9 mouse cellular contexts compared by ENCODE assay signal in the genomic region with DNA sequence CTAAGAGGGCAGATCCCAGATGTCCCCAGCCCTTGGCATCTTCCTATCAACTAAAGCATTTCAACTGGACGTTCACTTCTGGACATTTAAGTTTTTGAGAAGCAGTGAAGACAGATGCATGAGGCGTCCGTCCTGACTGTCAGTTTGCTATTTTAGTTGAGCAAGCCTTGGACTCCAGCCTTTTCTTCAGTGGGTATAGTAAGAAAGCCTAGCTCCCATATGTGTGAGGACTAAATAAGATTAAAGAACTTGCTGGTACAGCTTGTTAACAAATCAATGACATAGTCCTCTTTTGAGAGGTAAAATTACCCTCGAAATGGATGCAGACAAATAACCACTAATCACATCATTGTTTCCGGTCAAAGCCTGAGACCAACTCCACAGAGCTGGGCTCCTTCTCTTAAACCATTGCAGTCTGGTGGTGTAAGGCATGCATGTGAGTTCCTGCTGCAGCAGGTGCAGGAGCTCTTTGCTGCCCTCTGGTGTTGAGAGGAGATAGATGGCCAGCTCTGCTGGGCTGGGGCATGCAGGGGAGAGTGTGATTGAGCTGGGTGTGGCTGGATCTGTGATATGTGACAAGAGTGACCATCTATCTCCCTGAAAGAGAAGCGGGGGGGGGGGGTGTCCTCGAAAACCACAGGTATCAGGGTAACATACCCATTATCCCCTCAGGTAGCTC. TPM values are rescaled to one million over a fixed set of nuclear protein-coding genes. Genes with fewer than 3 reads are reported as not detected.
A peak's percentile ranks its signal among the peaks of the same experiment; 100 is the strongest.
DNase-seq lines count a peak whose midpoint lies in the region; ATAC-seq and TF ChIP-seq lines count a peak whose summit lies in the region.
"Had no signal": no experiment of that assay in that cellular context is flagged by ENCODE, and none has a peak within 500 bp of the region (broad histone marks: within the 10 kb centered on the region; RNA-seq: fewer than 3 reads in every experiment).

No protein-coding gene starts in this region.

- 38% methylated on average over 7 of the region's 7 CpGs for WGBS in forebrain, postnatal 0 days
- WGBS in lung, embryonic 15.5 days: 43% methylated on average over 7 of the region's 7 CpGs

- no peak for TF ChIP-seq EP300 in MEL (IDR thresholded peaks at IDR 0.05; ENCODE audit: low read depth in 1 of 2, low read length in 2 of 2)

- H3K4me2 ChIP-seq in forebrain, postnatal 0 days (ENCODE audit: low read depth): no peak overlapping the region
- no peak overlapping the region for H3K4me2 ChIP-seq in lung, embryonic 15.5 days

- TF ChIP-seq CTCF in MEL (IDR thresholded peaks at IDR 0.05 in 2 of 3, conservative IDR thresholded peaks at IDR 0.05 in 1 of 3; ENCODE audit: control insufficient read depth in 1 of 3, insufficient read depth in 1 of 3, low read depth in 2 of 3, low read length in 3 of 3, poor library complexity in 1 of 3, severe bottlenecking in 1 of 3): peak; percentile 76 to 89 (median 76)
- TF ChIP-seq CTCF in forebrain, postnatal 0 days (IDR thresholded peaks at IDR 0.05; ENCODE audit: low read depth): peak; percentile 79

- no peaks in the 10 kb centered on the region for H3K79me2 ChIP-seq in MEL (ENCODE audit: control insufficient read depth, insufficient read depth, low read length, poor library complexity)

- H3K36me3 ChIP-seq in MEL (ENCODE audit: control insufficient read depth in 1 of 2, insufficient read depth in 2 of 2, low read length in 2 of 2): peaks cover 0 to 2% of the 10 kb centered on the region in 2 experiments; a peak in 2 of 4 replicates
- no peaks in the 10 kb centered on the region for H3K36me3 ChIP-seq in forebrain, postnatal 0 days (ENCODE audit: insufficient read depth)
- H3K36me3 ChIP-seq in lung, embryonic 15.5 days: no peaks in the 10 kb centered on the region

- DNase-seq in MEL (ENCODE audit: low read depth, low spot score): peak; percentile 77
- peak; percentile 74 to 79 for DNase-seq in cerebellum, adult 18-20 months
- peak; percentile 69 for DNase-seq in forebrain, postnatal 0 days
- DNase-seq in layer of hippocampus, adult 8-10 months (ENCODE audit: low spot score in 2 of 2): peak; percentile 12 to 59
- peak; percentile 65 for DNase-seq in ovary, postnatal 14 days (ENCODE audit: low spot score)
- DNase-seq in thymus, postnatal 0 days (ENCODE audit: low spot score): peak; percentile 76

- no peak overlapping the region for H3K27ac ChIP-seq in MEL (ENCODE audit: control insufficient read depth, low read depth, low read length)
- H3K27ac ChIP-seq in forebrain, postnatal 0 days (ENCODE audit: low read depth, low read length): no peak overlapping the region
- no peak overlapping the region for H3K27ac ChIP-seq in lung, embryonic 15.5 days

- H3K9me3 ChIP-seq in MEL (replicated peaks; ENCODE audit: insufficient read depth, low read length): no peaks in the 10 kb centered on the region
- H3K9me3 ChIP-seq in forebrain, postnatal 0 days (ENCODE audit: low read length): no peaks in the 10 kb centered on the region
- H3K9me3 ChIP-seq in lung, embryonic 15.5 days: no peaks in the 10 kb centered on the region
- H3K9me3 ChIP-seq: megakaryocyte, embryonic 14.5 days had no signal

- no peak overlapping the region for H3K9ac ChIP-seq in MEL (ENCODE audit: control insufficient read depth, low read depth, low read length, poor library complexity, severe bottlenecking)
- H3K9ac ChIP-seq in forebrain, postnatal 0 days: no peak overlapping the region
- no peak overlapping the region for H3K9ac ChIP-seq in lung, embryonic 15.5 days

- H3K4me3 ChIP-seq in MEL (ENCODE audit: control insufficient read depth in 1 of 2, insufficient read depth in 1 of 2, low read depth in 2 of 2, low read length in 2 of 2): no peak overlapping the region
- no peak overlapping the region for H3K4me3 ChIP-seq in forebrain, postnatal 0 days (ENCODE audit: low read depth, low read length)
- H3K4me3 ChIP-seq in lung, embryonic 15.5 days: no peak overlapping the region

- TF ChIP-seq RAD21 in MEL (IDR thresholded peaks at IDR 0.05; ENCODE audit: low read depth, low read length): peak; percentile 49

- H3K4me1 ChIP-seq in MEL (ENCODE audit: control insufficient read depth in 1 of 2, insufficient read depth in 2 of 2, low read length in 2 of 2): no peaks in the 10 kb centered on the region
- no peaks in the 10 kb centered on the region for H3K4me1 ChIP-seq in forebrain, postnatal 0 days (ENCODE audit: insufficient read depth)
- H3K4me1 ChIP-seq in lung, embryonic 15.5 days: no peaks in the 10 kb centered on the region

- no peak for TF ChIP-seq POLR2A in MEL (IDR thresholded peaks at IDR 0.05; ENCODE audit: control insufficient read depth in 1 of 2, insufficient read depth in 1 of 2, low read depth in 1 of 2, low read length in 2 of 2, poor library complexity in 1 of 2)

- no peaks in the 10 kb centered on the region for H3K27me3 ChIP-seq in MEL (ENCODE audit: control insufficient read depth in 1 of 2, insufficient read depth in 2 of 2, low read length in 2 of 2)
- no peaks in the 10 kb centered on the region for H3K27me3 ChIP-seq in forebrain, postnatal 0 days (ENCODE audit: insufficient read depth, low read length)
- H3K27me3 ChIP-seq in lung, embryonic 15.5 days: no peaks in the 10 kb centered on the region
- H3K27me3 ChIP-seq: megakaryocyte, embryonic 14.5 days had no signal

- ATAC-seq in forebrain, postnatal 0 days: peak; percentile 86
- peak; percentile 99 to 100 for ATAC-seq in hematopoietic stem cell, adult 5-6 weeks (replicated peaks in 1 of 2; ENCODE audit: insufficient read depth in 1 of 2, low FRiP score in 2 of 2, low TSS enrichment in 1 of 2, low read depth in 1 of 2, poor library complexity in 2 of 2, severe bottlenecking in 2 of 2)
- peak; percentile 81 for ATAC-seq in lung, embryonic 15.5 days (ENCODE audit: borderline replicate concordance, extremely low read depth, low FRiP score, low TSS enrichment)

TF ChIP-seq in MEL, 35 proteins besides CTCF, POLR2A, EP300 and RAD21:
- TF ChIP-seq BHLHE40 (IDR thresholded peaks at IDR 0.05; ENCODE audit: borderline replicate concordance, low read depth, low read length) (no peak), SMC3 (IDR thresholded peaks at IDR 0.05; ENCODE audit: low read depth, low read length) (peak; percentile 82), MAZ (IDR thresholded peaks at IDR 0.05; ENCODE audit: low read depth, low read length) (peak; percentile 52; the same call in 1 of the 2 replicates), ZC3H11A (IDR thresholded peaks at IDR 0.05; ENCODE audit: low read depth, low read length) (peak; percentile 27; the same call in 1 of the 2 replicates), KAT2A (conservative IDR thresholded peaks at IDR 0.05; ENCODE audit: low read depth, low read length) (no peak), MXI1 (IDR thresholded peaks at IDR 0.05; ENCODE audit: low read depth, low read length) (peak; percentile 62; the same call in 1 of the 2 replicates)

RNA-seq across cellular contexts. Expression of a gene that starts 29.2 kb away (rescaled TPM):
- 41.6 and 48.4 TPM in 2 replicates for total RNA-seq in MEL (2012; rRNA removed)
- polyA plus RNA-seq in MEL (2012; ENCODE audit: insufficient read depth in 1 of 2, insufficient read length in 2 of 2, low read depth in 1 of 2, low replicate concordance in 2 of 2, missing spikeins in 1 of 2): 10 to 100 TPM in 1 of 2 experiments, not detected in 1; 40.3 TPM
- 15.7 and 20.8 TPM in 2 replicates for total RNA-seq in forebrain, postnatal 0 days (2014; rRNA removed)
- 11.6 and 12.5 TPM in 2 replicates for polyA plus RNA-seq in forebrain, postnatal 0 days (2015; fragmentation: Nextera tagmentation; extraction: Ambion mirVana)
- 38.1 and 58.5 TPM in 2 replicates for total RNA-seq in hematopoietic stem cell, adult 5-6 weeks (2017)
- total RNA-seq in layer of hippocampus, adult 8-10 months (2022): 10 to 100 TPM in 2 of 4 experiments, 1 to 10 TPM in 2; 6.1 to 13.1 (median 10.2) TPM
- 43.1 and 43.2 TPM in 2 replicates for polyA plus RNA-seq in lung, embryonic 15.5 days (2015; fragmentation: Nextera tagmentation; extraction: Ambion mirVana)
- 16.8 and 18.9 TPM in 2 replicates for polyA plus RNA-seq in thymus, postnatal 0 days (2015; fragmentation: Nextera tagmentation; extraction: Ambion mirVana)

RNA-seq across cellular contexts. Expression of a gene that starts 29.5 kb away (rescaled TPM):
- total RNA-seq in MEL (2012; rRNA removed): 17.8 and 23.5 TPM in 2 replicates
- 10 to 100 TPM in 1 of 2 experiments, not detected in 1; 19.9 TPM for polyA plus RNA-seq in MEL (2012; ENCODE audit: insufficient read depth in 1 of 2, insufficient read length in 2 of 2, low read depth in 1 of 2, low replicate concordance in 2 of 2, missing spikeins in 1 of 2)
- total RNA-seq in forebrain, postnatal 0 days (2014; rRNA removed): 4.2 and 5.1 TPM in 2 replicates
- polyA plus RNA-seq in forebrain, postnatal 0 days (2015; fragmentation: Nextera tagmentation; extraction: Ambion mirVana): 3.2 and 3.3 TPM in 2 replicates
- total RNA-seq in hematopoietic stem cell, adult 5-6 weeks (2017): 10.6 and 23.7 TPM in 2 replicates
- total RNA-seq in layer of hippocampus, adult 8-10 months (2022): under 1 TPM; 0.31 to 0.78 (median 0.51) TPM
- polyA plus RNA-seq in lung, embryonic 15.5 days (2015; fragmentation: Nextera tagmentation; extraction: Ambion mirVana): 15.5 and 16.4 TPM in 2 replicates
- polyA plus RNA-seq in thymus, postnatal 0 days (2015; fragmentation: Nextera tagmentation; extraction: Ambion mirVana): 11.0 and 12.0 TPM in 2 replicates
